Mouse (Mus musculus) heart, adult 2 months (tissue): ENCODE measurements around the gene Ppp2r3d.

Experiments used
- CTCF ChIP-seq: fragments of 200-600 bp; IDR thresholded peaks from 2 replicates; pipeline ENCODE4 v1.8.1; 2022; ENCODE audit warnings: antibody characterized with exemption, mild to moderate bottlenecking, moderate library complexity
- POLR2A ChIP-seq: fragments of 200-500 bp; IDR thresholded peaks from 2 replicates; pipeline ENCODE4 v1.6.1; 2011; ENCODE audit warnings: mild to moderate bottlenecking, low read depth, low read length, control low read depth; ENCODE audit not compliant: insufficient read depth

GRCm38 (mm10) chr9:124476096-124476902, at the start of gene Ppp2r3d:
- TF ChIP-seq POLR2A (no peak), CTCF (no peak)
